Comparison of ENCODE assay signal across 12 mouse cellular contexts in the genomic region with DNA sequence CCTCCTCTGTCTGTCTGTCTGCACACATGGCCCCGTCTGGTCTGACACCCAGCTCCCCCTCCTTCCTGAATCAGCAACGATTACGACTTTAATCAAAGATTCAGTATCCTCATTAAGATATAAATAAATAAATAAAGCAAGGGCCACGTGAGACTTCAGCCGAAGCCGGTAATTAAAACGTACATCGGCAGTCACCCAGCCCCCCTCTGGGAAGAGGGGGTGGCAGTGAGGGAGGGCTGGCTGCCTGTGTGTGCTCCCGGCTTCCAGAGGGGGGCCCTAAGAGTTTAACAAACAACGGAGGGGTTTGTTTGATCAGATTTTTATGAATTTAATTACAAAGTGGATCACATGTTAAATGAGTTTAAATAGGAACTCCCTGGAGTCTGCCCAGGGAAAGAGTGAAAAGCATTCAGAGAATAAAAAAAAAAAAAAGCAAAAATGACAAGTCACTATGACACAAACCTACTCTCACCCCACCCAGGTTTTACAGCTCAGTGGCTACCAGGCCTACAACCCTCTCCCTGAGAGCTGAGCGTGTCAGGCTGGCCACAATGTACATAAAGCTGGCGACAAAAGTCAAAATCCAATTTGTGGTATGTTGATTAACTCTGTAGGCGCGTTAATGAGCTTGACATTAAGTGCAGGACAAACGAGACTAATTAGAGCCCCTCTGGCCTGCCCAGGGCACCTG. TPM values are rescaled to one million over a fixed set of nuclear protein-coding genes. Genes with fewer than 3 reads are reported as not detected.
A peak's percentile ranks its signal among the peaks of the same experiment; 100 is the strongest.
DNase-seq lines count a peak whose midpoint lies in the region; ATAC-seq lines count a peak whose summit lies in the region.
"Had no signal": no experiment of that assay in that cellular context is flagged by ENCODE, and none has a peak within 500 bp of the region (broad histone marks: within the 10 kb centered on the region; RNA-seq: fewer than 3 reads in every experiment).

No protein-coding gene starts in this region.

- peaks cover 45% of the 10 kb centered on the region for H3K4me1 ChIP-seq in megakaryocyte, embryonic 14.5 days
- peaks cover 18% of the 10 kb centered on the region for H3K4me1 ChIP-seq in forebrain, embryonic 16.5 days (replicated peaks; ENCODE audit: control insufficient read depth, insufficient read depth, low read length)
- peaks cover 29% of the 10 kb centered on the region for H3K4me1 ChIP-seq in neural tube, embryonic 15.5 days

- H3K4me2 ChIP-seq in forebrain, embryonic 16.5 days (ENCODE audit: low read length) = peak overlapping the region; percentile 38
- peak overlapping the region; percentile 9; the same call in 1 of the 2 replicates for H3K4me2 ChIP-seq in neural tube, embryonic 15.5 days

- peaks cover 67% of the 10 kb centered on the region for H3K36me3 ChIP-seq in megakaryocyte, embryonic 14.5 days (replicated peaks; ENCODE audit: low read length)
- H3K36me3 ChIP-seq in forebrain, embryonic 16.5 days (ENCODE audit: control insufficient read depth, insufficient read depth) = no peaks in the 10 kb centered on the region
- H3K36me3 ChIP-seq in neural tube, embryonic 15.5 days = no peaks in the 10 kb centered on the region

- peak; percentile 29 for DNase-seq in large intestine, adult 2 months (ENCODE audit: low read depth, low spot score)
- no peak for DNase-seq in urinary bladder, adult 2 months (ENCODE audit: low spot score)
- no peak for DNase-seq in adrenal gland, postnatal 25 days
- DNase-seq in MN1 (ENCODE audit: low spot score) = no peak
- DNase-seq: liver, postnatal 0 days had no signal

- H3K9ac ChIP-seq in forebrain, embryonic 16.5 days (replicated peaks; ENCODE audit: low read depth, low read length) = no peak overlapping the region
- H3K9ac ChIP-seq in neural tube, embryonic 15.5 days (replicated peaks) = no peak overlapping the region
- H3K9ac ChIP-seq: liver, postnatal 0 days had no signal

- H3K27ac ChIP-seq in forebrain, embryonic 16.5 days (ENCODE audit: low read length) = peak overlapping the region; percentile 49; the same call in 1 of the 2 replicates
- peak overlapping the region; percentile 51; the same call in 1 of the 2 replicates for H3K27ac ChIP-seq in neural tube, embryonic 15.5 days (replicated peaks)

- no peaks in the 10 kb centered on the region for H3K27me3 ChIP-seq in megakaryocyte, embryonic 14.5 days (replicated peaks)
- H3K27me3 ChIP-seq in forebrain, embryonic 16.5 days (replicated peaks; ENCODE audit: control insufficient read depth, insufficient read depth, low read length) = no peaks in the 10 kb centered on the region
- H3K27me3 ChIP-seq in neural tube, embryonic 15.5 days (replicated peaks) = peaks cover 1% of the 10 kb centered on the region; the same call in 1 of the 2 replicates
- H3K27me3 ChIP-seq: CH12.LX had no signal

- H3K9me3 ChIP-seq in megakaryocyte, embryonic 14.5 days = peaks cover 10% of the 10 kb centered on the region
- H3K9me3 ChIP-seq in forebrain, embryonic 16.5 days (ENCODE audit: control insufficient read depth, low read length) = no peaks in the 10 kb centered on the region
- H3K9me3 ChIP-seq in neural tube, embryonic 15.5 days (replicated peaks) = no peaks in the 10 kb centered on the region

- peak overlapping the region; percentile 82 for H3K4me3 ChIP-seq in megakaryocyte, embryonic 14.5 days (replicated peaks)
- no peak overlapping the region for H3K4me3 ChIP-seq in forebrain, embryonic 16.5 days (replicated peaks; ENCODE audit: low read length)
- H3K4me3 ChIP-seq in neural tube, embryonic 15.5 days (replicated peaks) = no peak overlapping the region

- WGBS in forebrain, embryonic 16.5 days = 7% methylated on average over 15 of the region's 15 CpGs
- 18% methylated on average over 15 of the region's 15 CpGs for WGBS in large intestine, adult 2 months
- 14% methylated on average over 15 of the region's 15 CpGs for WGBS in neural tube, embryonic 15.5 days

- no peak for ATAC-seq in megakaryocyte, adult 5-6 weeks (ENCODE audit: poor library complexity, severe bottlenecking)
- peak; percentile 69 for ATAC-seq in forebrain, embryonic 16.5 days
- ATAC-seq in neural tube, embryonic 15.5 days (ENCODE audit: low FRiP score) = no peak
- ATAC-seq: liver, postnatal 0 days had no signal

RNA-seq across cellular contexts. Expression of a gene that starts 57.6 kb away (rescaled TPM):
- not detected in 2 replicates for polyA plus RNA-seq in megakaryocyte, embryonic 14.5 days (2012; ENCODE audit: insufficient read depth, low replicate concordance)
- total RNA-seq in megakaryocyte, adult 5-6 weeks (2015) = 0.22 and 1.9 TPM in 2 replicates
- 0.37 and 1.2 TPM in 2 replicates for total RNA-seq in megakaryocyte, adult 5-6 weeks (2017)
- polyA plus RNA-seq in forebrain, embryonic 16.5 days (2015; fragmentation: Nextera tagmentation; extraction: Ambion mirVana) = 1.2 and 1.4 TPM in 2 replicates
- polyA plus RNA-seq in large intestine, adult 2 months (2012; rRNA removed) = 1.9 and 2.5 TPM in 2 replicates
- polyA plus RNA-seq in neural tube, embryonic 15.5 days (2015; fragmentation: Nextera tagmentation; extraction: Ambion mirVana) = 0.70 and 0.92 TPM in 2 replicates
- 5.0 and 8.2 TPM in 2 replicates for polyA plus RNA-seq in urinary bladder, adult 2 months (2012; rRNA removed)
- total RNA-seq in adrenal gland, postnatal 25 days (2021) = 11.5 and 12.3 TPM in 2 replicates
- total RNA-seq: CH12.LX; common myeloid progenitor, adult 5-6 weeks; monocyte, adult 5-6 weeks had no signal
